Mouse (Mus musculus) liver, embryonic 14.5 days (tissue): Measurements from ENCODE around the gene Ccdc63. TPM values are rescaled to one million over a fixed set of nuclear protein-coding genes. Genes with fewer than 3 reads are reported as not detected.

Experiments
- ATAC-seq: fragments of 200-750 bp; cut with Nextera tagmentation; 2 replicates; pipeline ENCODE4 v1.8.0; 2017; ENCODE audit warnings: moderate number of reproducible peaks, mild to moderate bottlenecking, moderate library complexity; ENCODE audit not compliant: insufficient read depth
- DNase-seq, 3 experiments: peaks; one replicate each; pipeline ENCODE4 v3.0.0-alpha.2; 2012 to 2013; ENCODE audit warnings: low read depth in 3 of 3, low spot score in 3 of 3
- H3K27ac ChIP-seq: fragments of 300-500 bp; sonication (generic); 2 replicates; pipeline ENCODE4 v1.5.1; 2014; ENCODE audit warnings: moderate library complexity, mild to moderate bottlenecking, control low read depth, inconsistent platforms
- H3K27me3 ChIP-seq: fragments of 300-500 bp; sonication (generic); 2 replicates; pipeline ENCODE4 v1.6.1; 2014; ENCODE audit warnings: mild to moderate bottlenecking, low read length, moderate library complexity; ENCODE audit not compliant: control insufficient read depth, insufficient read depth
- H3K36me3 ChIP-seq: fragments of 300-500 bp; sonication (generic); replicated peaks from 2 replicates; pipeline ENCODE4 v1.6.1; 2014; ENCODE audit warnings: low read depth; ENCODE audit not compliant: control insufficient read depth, insufficient read depth
- H3K4me1 ChIP-seq, 2 experiments: fragments of 200-500 bp in 1 of 2; fragments of 300-500 bp in 1 of 2; sonication (generic) in 1 of 2; replicated peaks; 2 replicates each; pipeline ENCODE4 v1.6.1; 2012 to 2014; ENCODE audit warnings: antibody characterized with exemption in 1 of 2, inconsistent platforms in 1 of 2, low read length in 1 of 2; ENCODE audit not compliant: control insufficient read depth in 2 of 2, insufficient read depth in 2 of 2
- H3K4me2 ChIP-seq: fragments of 300-500 bp; sonication (generic); 2 replicates; pipeline ENCODE4 v1.6.1; 2014; ENCODE audit warnings: low read depth, mild to moderate bottlenecking, control low read depth, moderate library complexity
- H3K4me3 ChIP-seq, 2 experiments: fragments of 200-500 bp in 1 of 2; fragments of 300-500 bp in 1 of 2; sonication (generic) in 1 of 2; 2 replicates each; pipeline ENCODE4 v1.5.1; 2012 to 2014; ENCODE audit warnings: low read depth in 2 of 2, low read length in 2 of 2, mild to moderate bottlenecking in 2 of 2, control low read depth in 1 of 2, inconsistent platforms in 1 of 2, moderate library complexity in 1 of 2; ENCODE audit not compliant: insufficient read depth in 1 of 2
- H3K9ac ChIP-seq: fragments of 300-500 bp; sonication (generic); replicated peaks from 2 replicates; pipeline ENCODE4 v1.6.1; 2014; ENCODE audit warnings: mild to moderate bottlenecking, control low read depth, moderate library complexity
- H3K9me3 ChIP-seq: fragments of 300-500 bp; sonication (generic); 2 replicates; pipeline ENCODE4 v1.6.1; 2016; ENCODE audit warnings: low read length, mixed read lengths; ENCODE audit not compliant: control insufficient read depth
- CTCF ChIP-seq: IDR thresholded peaks from 2 replicates; pipeline ENCODE4 v1.5.1; 2016; ENCODE audit warnings: antibody characterized with exemption, low read depth, control low read depth
- EP300 ChIP-seq: IDR thresholded peaks from 2 replicates; pipeline ENCODE4 v1.6.1; 2016; ENCODE audit warnings: antibody characterized with exemption, low read depth
- WGBS: fragments of 180-500 bp; shearing (Covaris S2); extraction: QIAGEN DNeasy Blood & Tissue Kit; methylation state at CpG from one replicate; pipeline ENCODE4 v1.1.7; 2014; ENCODE audit not compliant: insufficient replicate concordance; 5-methylcytosine and 5-hydroxymethylcytosine counted together
- polyA plus RNA-seq, 2 experiments: library from polyadenylated mRNA; depleted of rRNA in 1 of 2; stranded (reverse) in 1 of 2; unstranded in 1 of 2; fragments of >200 nt; fragmentation: Nextera tagmentation in 1 of 2; extraction: Ambion mirVana in 1 of 2; gene quantifications; 2 replicates each; pipeline versions ENCODE4 v1.2.1 to v1.2.3; 2012 to 2014

The Ccdc63 gene
- polyA plus RNA-seq, 2 experiments: 0.13 TPM; not detected in 1

- Histone ChIP-seq H3K9ac (no peak overlapping the region), H3K9me3 (no peaks in the 10 kb centered on the region), H3K27me3 (no peaks in the 10 kb centered on the region), H3K4me3 (no peak overlapping the region), H3K4me1 (no peaks in the 10 kb centered on the region), H3K36me3 (no peaks in the 10 kb centered on the region), H3K4me2 (no peak overlapping the region), H3K27ac (no peak overlapping the region)
- ATAC-seq (no peak), DNase-seq (no peak)
- WGBS: 42% methylated on average over 8 of the region's 8 CpGs
- TF ChIP-seq CTCF (no peak), EP300 (no peak)
Measured at GRCm38 (mm10) chr5:122125211-122125760, 15.3 kb downstream of the Ccdc63 start.

DNA sequence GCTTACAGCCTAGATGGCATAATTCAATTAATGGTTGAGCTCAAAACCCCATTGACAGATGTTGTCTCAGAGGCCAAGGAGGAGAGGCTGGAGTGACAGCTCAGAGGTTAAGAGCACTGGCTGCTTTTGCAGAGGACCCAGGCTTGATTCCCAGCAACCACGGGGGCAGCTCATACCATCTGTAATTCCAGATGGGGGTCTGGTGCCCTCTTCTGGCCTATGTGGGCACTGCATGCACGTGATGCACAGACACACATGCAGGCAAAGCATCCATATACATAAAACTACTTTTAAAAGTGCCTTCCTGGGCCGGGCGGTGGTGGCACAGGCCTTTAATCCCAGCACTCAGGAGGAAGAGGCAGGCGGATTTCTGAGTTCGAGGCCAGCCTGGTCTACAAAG, 24.4 kb downstream of the Ccdc63 start:
- Histone ChIP-seq H3K27ac (no peak overlapping the region), H3K9ac (no peak overlapping the region), H3K36me3 (no peaks in the 10 kb centered on the region), H3K27me3 (no peaks in the 10 kb centered on the region), H3K4me2 (no peak overlapping the region), H3K4me3 (no peak overlapping the region), H3K9me3 (no peaks in the 10 kb centered on the region), H3K4me1 (no peaks in the 10 kb centered on the region)
- TF ChIP-seq EP300: no peak
- peak; percentile 75 for TF ChIP-seq CTCF
- 65% methylated on average over 6 of the region's 6 CpGs for WGBS
- ATAC-seq: no peak
- no peak for DNase-seq

DNA sequence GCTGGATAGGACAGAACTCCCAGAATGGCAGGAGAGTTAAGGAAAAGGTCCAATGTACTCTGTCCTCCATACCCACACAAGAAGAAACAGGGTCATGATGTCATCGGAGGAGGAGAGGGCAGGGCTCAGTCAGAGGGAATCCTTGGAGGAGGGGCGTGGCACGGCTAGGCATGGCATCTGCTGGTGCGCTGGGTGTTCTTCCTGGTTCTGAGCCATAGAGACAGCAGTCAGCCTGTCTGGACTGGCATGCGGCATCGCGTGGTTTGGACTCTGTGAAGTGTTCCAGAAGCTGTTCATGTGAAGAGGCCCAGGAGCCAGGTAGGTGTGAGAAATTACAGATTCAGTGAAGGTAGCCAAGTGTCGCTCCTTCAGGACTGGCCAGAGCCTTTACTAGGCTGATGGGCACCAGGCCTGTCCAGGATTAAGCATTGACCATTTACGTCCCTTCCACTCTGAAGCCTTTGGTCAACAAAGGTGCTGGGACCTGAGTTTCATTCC, 25.3 kb downstream of the Ccdc63 start:
- DNase-seq (no peak), ATAC-seq (no peak)
- Histone ChIP-seq H3K27ac (no peak overlapping the region), H3K9me3 (no peaks in the 10 kb centered on the region), H3K4me3 (no peak overlapping the region), H3K36me3 (no peaks in the 10 kb centered on the region), H3K4me2 (no peak overlapping the region), H3K27me3 (no peaks in the 10 kb centered on the region), H3K4me1 (no peaks in the 10 kb centered on the region), H3K9ac (no peak overlapping the region)
- TF ChIP-seq CTCF (no peak), EP300 (no peak)
- WGBS: 87% methylated on average over 9 of the region's 9 CpGs

GRCm38 (mm10) chr5:122114176-122114575, 26.4 kb downstream of the Ccdc63 start:
- no peak overlapping the region for H3K4me3 ChIP-seq
- H3K4me2 ChIP-seq: no peak overlapping the region
- ATAC-seq (no peak), DNase-seq (no peak)
- H3K36me3 ChIP-seq: no peaks in the 10 kb centered on the region
- no peaks in the 10 kb centered on the region for H3K9me3 ChIP-seq
- no peak overlapping the region for H3K27ac ChIP-seq
- TF ChIP-seq CTCF (peak; percentile 98), EP300 (no peak)
- 2% methylated on average over 2 of the region's 2 CpGs for WGBS
- no peaks in the 10 kb centered on the region; a peak in 1 of 4 replicates for H3K4me1 ChIP-seq
- no peak overlapping the region for H3K9ac ChIP-seq
- H3K27me3 ChIP-seq: no peaks in the 10 kb centered on the region

GRCm38 (mm10) chr5:122113450-122113849, 27.2 kb downstream of the Ccdc63 start:
- WGBS: 56% methylated on average over 7 of the region's 7 CpGs
- ATAC-seq: no peak
- no peaks in the 10 kb centered on the region for H3K9me3 ChIP-seq

More at GRCm38 (mm10) chr5:122113450-122113849, 27.2 kb downstream of the Ccdc63 start:
- no peaks in the 10 kb centered on the region; a peak in 1 of 4 replicates for H3K4me1 ChIP-seq
- H3K9ac ChIP-seq: no peak overlapping the region
- no peak for DNase-seq
- no peaks in the 10 kb centered on the region for H3K36me3 ChIP-seq
- H3K4me3 ChIP-seq: no peak overlapping the region
- TF ChIP-seq EP300: no peak
- TF ChIP-seq CTCF: no peak
- no peak overlapping the region for H3K4me2 ChIP-seq
- no peak overlapping the region for H3K27ac ChIP-seq
- no peaks in the 10 kb centered on the region for H3K27me3 ChIP-seq
